Mouse (Mus musculus): ENCODE measurements around the gene Vmn2r96. TPM values are rescaled to one million over a fixed set of nuclear protein-coding genes. Genes with fewer than 3 reads are reported as not detected.

Vmn2r96 gene
- polyA plus RNA-seq (2014; fragmentation: Illumina TruSeq; extraction: RNeasy Lipid Tissue Mini Kit (QIAGEN cat#74804); ENCODE audit: low read depth, low replicate concordance), result not detected

GRCm38 (mm10) chr17:18572851-18573250, at the start of gene Vmn2r96:
Gene Vmn2r96 (plus strand): TSS chr17:18573151.

Other genes with a start within 250 kb of the Vmn2r96 start
- gene Vmn2r95, start 149.1 kb upstream of the Vmn2r96 start, polyA plus RNA-seq (2014; fragmentation: Illumina TruSeq; extraction: RNeasy Lipid Tissue Mini Kit (QIAGEN cat#74804); ENCODE audit: low read depth, low replicate concordance), result not detected

All from heart, adult 10 weeks (tissue).